Mouse (Mus musculus): ENCODE measurements around the gene Pik3r3. TPM values are rescaled to one million over a fixed set of nuclear protein-coding genes. Genes with fewer than 3 reads are reported as not detected.

The Pik3r3 gene
- total and polyA plus RNA-seq, 3 experiments, result 0.42 to 2.2 (median 1.9) TPM

DNA sequence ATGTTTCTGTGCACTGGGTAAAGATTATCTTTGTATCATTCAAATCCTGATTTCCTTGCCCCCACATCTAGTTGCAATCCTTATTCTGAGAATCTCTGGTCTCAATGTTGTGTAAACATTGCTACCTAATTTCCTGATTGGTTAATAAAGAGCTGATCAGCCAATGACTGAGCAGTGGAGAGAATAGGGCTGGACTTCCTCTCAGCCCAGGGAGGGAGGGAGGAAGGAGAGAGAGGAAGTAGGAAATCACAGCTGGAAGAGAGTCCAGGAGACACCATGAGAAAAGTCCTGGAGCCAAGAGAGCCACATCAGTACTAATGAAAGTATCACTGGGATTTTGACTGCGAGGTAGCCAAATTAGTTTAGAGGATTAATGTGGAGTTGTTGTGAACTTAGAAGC is 114.9 kb downstream of the Pik3r3 start:
- Histone ChIP-seq H3K27ac (ENCODE audit: insufficient read depth, low read depth) (no peak overlapping the region), H3K36me3 (replicated peaks in 1 of 2; ENCODE audit: control insufficient read depth in 1 of 2, insufficient read depth in 1 of 2, low read length in 1 of 2) (peaks cover 0 to 4% of the 10 kb centered on the region in 2 experiments), H3K79me2 (replicated peaks; ENCODE audit: control insufficient read depth, extremely low read depth, insufficient read depth, poor library complexity, severe bottlenecking) (no peaks in the 10 kb centered on the region), H3K27me3 (replicated peaks) (no peaks in the 10 kb centered on the region), H3K9me3 (replicated peaks; ENCODE audit: low read length) (no peaks in the 10 kb centered on the region), H3K4me2 (ENCODE audit: insufficient read depth, low read depth, poor library complexity, severe bottlenecking) (no peak overlapping the region), H3K4me3 (replicated peaks in 1 of 3; ENCODE audit: low read depth in 2 of 3, low read length in 2 of 3, poor library complexity in 1 of 3) (peak overlapping the region in 1 of 3 experiments; percentile 43), H3K9ac (ENCODE audit: insufficient read depth, low read depth) (no peak overlapping the region), H3K4me1 (ENCODE audit: control insufficient read depth in 1 of 2, insufficient read depth in 2 of 2) (peaks cover 0 to 5% of the 10 kb centered on the region in 2 experiments; a peak in 1 of 4 replicates)
- dilution Hi-C loops (cut with MboI; ENCODE audit: extremely low pct_ligation_motif_present, extremely low pct_unique_long_range_greater_than_20kb, low sequenced_read_pairs), result no loop called here
- in situ Hi-C loops (cut with MboI; ENCODE audit: low pct_ligation_motif_present, low pct_unique_long_range_greater_than_20kb, low sequenced_read_pairs), result loop anchor here (25.0 kb wide), 1 partner anchor 174 kb away; the partner anchor contains the start of genes 1700042G07Rik, Gm49337, Lurap1 and Tspan1
- TF ChIP-seq JUN (IDR thresholded peaks at IDR 0.05; ENCODE audit: insufficient read depth, low read depth, low read length), result no peak
- TF ChIP-seq E2F4 (IDR thresholded peaks at IDR 0.05; ENCODE audit: insufficient replicate concordance, low read depth, low read length), result no peak
- TF ChIP-seq ELF1 (IDR thresholded peaks at IDR 0.05; ENCODE audit: low read depth, low read length), result peak; percentile 70
- TF ChIP-seq NELFE (IDR thresholded peaks at IDR 0.05; ENCODE audit: low read depth, low read length), result no peak
- no peak for TF ChIP-seq MAX (IDR thresholded peaks at IDR 0.05; ENCODE audit: low read length)
- DNase-seq (ENCODE audit: extremely low read depth), result peak; percentile 39

DNA sequence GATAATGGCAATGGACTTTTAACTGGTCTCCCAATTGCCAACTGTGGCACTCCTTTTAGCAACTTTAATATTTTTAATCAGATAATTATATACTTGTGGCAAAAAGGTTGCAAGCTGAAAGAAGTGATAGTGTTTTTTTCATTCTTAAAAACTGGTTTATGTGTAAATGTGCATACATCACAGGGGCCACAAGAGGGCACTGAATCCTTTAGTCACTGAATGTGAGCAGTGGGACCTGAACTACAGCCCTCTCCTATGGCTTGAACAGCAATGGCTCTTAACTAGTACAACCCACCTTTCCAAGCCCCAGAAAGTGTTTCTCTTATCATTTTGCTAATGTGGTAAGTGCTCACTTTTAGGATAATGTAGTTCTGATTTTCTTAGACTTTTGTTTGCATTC is 120.7 kb downstream of the Pik3r3 start:
- TF ChIP-seq EP300 (IDR thresholded peaks at IDR 0.05; ENCODE audit: low read length) (no peak), ZMIZ1 (IDR thresholded peaks at IDR 0.05; ENCODE audit: low read depth, low read length) (no peak), SMC3 (IDR thresholded peaks at IDR 0.05; ENCODE audit: low read depth, low read length) (peak; percentile 85), CTCF (conservative IDR thresholded peaks at IDR 0.05 in 1 of 2, IDR thresholded peaks at IDR 0.05 in 1 of 2; ENCODE audit: low read depth in 2 of 2, low read length in 2 of 2) (peak; percentile 45 to 84), ETS1 (conservative IDR thresholded peaks at IDR 0.05; ENCODE audit: low read depth, low read length) (no peak), RAD21 (IDR thresholded peaks at IDR 0.05; ENCODE audit: low read depth, low read length) (peak; percentile 82), MYC (IDR thresholded peaks at IDR 0.05; ENCODE audit: low read depth, low read length) (no peak), ZNF384 (IDR thresholded peaks at IDR 0.05; ENCODE audit: low read depth, low read length) (peak; percentile 57)

GRCm38 (mm10) chr4:116352496-116352895 is 131.1 kb downstream of the Pik3r3 start:
- Histone ChIP-seq H3K79me2 (replicated peaks; ENCODE audit: control insufficient read depth, extremely low read depth, insufficient read depth, poor library complexity, severe bottlenecking) (no peaks in the 10 kb centered on the region), H3K4me3 (replicated peaks in 1 of 3; ENCODE audit: low read depth in 2 of 3, low read length in 2 of 3, poor library complexity in 1 of 3) (no peak overlapping the region), H3K36me3 (replicated peaks in 1 of 2; ENCODE audit: control insufficient read depth in 1 of 2, insufficient read depth in 1 of 2, low read length in 1 of 2) (peaks cover 0 to 7% of the 10 kb centered on the region in 2 experiments), H3K9ac (ENCODE audit: insufficient read depth, low read depth) (no peak overlapping the region), H3K27ac (ENCODE audit: insufficient read depth, low read depth) (no peak overlapping the region), H3K9me3 (replicated peaks; ENCODE audit: low read length) (no peaks in the 10 kb centered on the region), H3K4me1 (ENCODE audit: control insufficient read depth in 1 of 2, insufficient read depth in 2 of 2) (no peaks in the 10 kb centered on the region), H3K27me3 (replicated peaks) (no peaks in the 10 kb centered on the region), H3K4me2 (ENCODE audit: insufficient read depth, low read depth, poor library complexity, severe bottlenecking) (no peak overlapping the region)
- TF ChIP-seq MXI1 (IDR thresholded peaks at IDR 0.05; ENCODE audit: low read depth, low read length) (no peak), TCF12 (IDR thresholded peaks at IDR 0.05; ENCODE audit: low read depth, low read length) (no peak), SIN3A (IDR thresholded peaks at IDR 0.05; ENCODE audit: low read length) (no peak), MYC (IDR thresholded peaks at IDR 0.05; ENCODE audit: low read depth, low read length) (no peak)
- DNase-seq (ENCODE audit: extremely low read depth), result no peak
- dilution Hi-C loops (cut with MboI; ENCODE audit: extremely low pct_ligation_motif_present, extremely low pct_unique_long_range_greater_than_20kb, low sequenced_read_pairs) (no loop called here), in situ Hi-C loops (cut with MboI; ENCODE audit: low pct_ligation_motif_present, low pct_unique_long_range_greater_than_20kb, low sequenced_read_pairs) (no loop called here)

More for the DNA sequence above, 120.7 kb downstream of the Pik3r3 start:
- in situ Hi-C loops (cut with MboI; ENCODE audit: low pct_ligation_motif_present, low pct_unique_long_range_greater_than_20kb, low sequenced_read_pairs) (loop anchor here (25.0 kb wide), 1 partner anchor 180 kb away; the partner anchor contains the start of genes 1700042G07Rik, Gm49337, Lurap1 and Tspan1), dilution Hi-C loops (cut with MboI; ENCODE audit: extremely low pct_ligation_motif_present, extremely low pct_unique_long_range_greater_than_20kb, low sequenced_read_pairs) (no loop called here)
- no peak overlapping the region for H3K4me2 ChIP-seq (ENCODE audit: insufficient read depth, low read depth, poor library complexity, severe bottlenecking)
- no peaks in the 10 kb centered on the region for H3K36me3 ChIP-seq (replicated peaks in 1 of 2; ENCODE audit: control insufficient read depth in 1 of 2, insufficient read depth in 1 of 2, low read length in 1 of 2)
- no peak overlapping the region for H3K9ac ChIP-seq (ENCODE audit: insufficient read depth, low read depth)
- H3K4me3 ChIP-seq (replicated peaks in 1 of 3; ENCODE audit: low read depth in 2 of 3, low read length in 2 of 3, poor library complexity in 1 of 3), result no peak overlapping the region
- no peaks in the 10 kb centered on the region for H3K4me1 ChIP-seq (ENCODE audit: control insufficient read depth in 1 of 2, insufficient read depth in 2 of 2)
- no peaks in the 10 kb centered on the region for H3K9me3 ChIP-seq (replicated peaks; ENCODE audit: low read length)
- H3K27ac ChIP-seq (ENCODE audit: insufficient read depth, low read depth), result no peak overlapping the region
- no peaks in the 10 kb centered on the region for H3K79me2 ChIP-seq (replicated peaks; ENCODE audit: control insufficient read depth, extremely low read depth, insufficient read depth, poor library complexity, severe bottlenecking)
- no peaks in the 10 kb centered on the region for H3K27me3 ChIP-seq (replicated peaks)
- peak; percentile 62 for DNase-seq (ENCODE audit: extremely low read depth)
